Mouse (Mus musculus) kidney, embryonic 16.5 days (tissue): Measurements from ENCODE around the gene Rnf167. TPM values are rescaled to one million over a fixed set of nuclear protein-coding genes. Genes with fewer than 3 reads are reported as not detected.

Experiments
- ATAC-seq: fragments of 200-750 bp; cut with Nextera tagmentation; 2 replicates; pipeline ENCODE4 v1.8.0; 2017; ENCODE audit warnings: moderate TSS enrichment; ENCODE audit not compliant: low FRiP score, low TSS enrichment
- H3K27ac ChIP-seq: fragments of 300-500 bp; sonication (generic); 2 replicates; pipeline ENCODE4 v1.5.1; 2014; ENCODE audit warnings: low read length
- H3K27me3 ChIP-seq: fragments of 300-500 bp; sonication (generic); 2 replicates; pipeline ENCODE4 v1.6.1; 2014; ENCODE audit warnings: low read length, control low read depth, mixed read lengths; ENCODE audit not compliant: insufficient read depth
- H3K36me3 ChIP-seq: fragments of 300-500 bp; sonication (generic); 2 replicates; pipeline ENCODE4 v1.6.1; 2014; ENCODE audit warnings: low read length, control low read depth, mixed read lengths; ENCODE audit not compliant: insufficient read depth
- H3K4me1 ChIP-seq: fragments of 300-500 bp; sonication (generic); 2 replicates; pipeline ENCODE4 v1.6.1; 2014; ENCODE audit warnings: low read length, control low read depth, mixed read lengths; ENCODE audit not compliant: insufficient read depth
- H3K4me2 ChIP-seq: fragments of 300-500 bp; sonication (generic); replicated peaks from 2 replicates; pipeline ENCODE4 v1.6.1; 2014; ENCODE audit warnings: low read depth, low read length
- H3K4me3 ChIP-seq: fragments of 300-500 bp; sonication (generic); 2 replicates; pipeline ENCODE4 v1.5.1; 2014; ENCODE audit warnings: mild to moderate bottlenecking, low read length
- H3K9ac ChIP-seq: fragments of 300-500 bp; sonication (generic); replicated peaks from 2 replicates; pipeline ENCODE4 v1.6.1; 2014; ENCODE audit warnings: low read length
- H3K9me3 ChIP-seq: fragments of 300-500 bp; sonication (generic); 2 replicates; pipeline ENCODE4 v1.6.1; 2016; ENCODE audit warnings: low read length, control low read depth
- WGBS: fragments of 180-500 bp; shearing (Covaris S2); extraction: QIAGEN DNeasy Blood & Tissue Kit; methylation state at CpG from one replicate; pipeline ENCODE4 v1.1.7; 2014; 5-methylcytosine and 5-hydroxymethylcytosine counted together
- polyA plus RNA-seq: library from polyadenylated mRNA; unstranded; fragments of >200 nt; fragmentation: Nextera tagmentation; extraction: Ambion mirVana; gene quantifications from 2 replicates; pipeline ENCODE4 v1.2.1, GENCODE M21; 2015

Rnf167 gene
- polyA plus RNA-seq, 1 experiment from 2014 or later = 130 TPM

DNA sequence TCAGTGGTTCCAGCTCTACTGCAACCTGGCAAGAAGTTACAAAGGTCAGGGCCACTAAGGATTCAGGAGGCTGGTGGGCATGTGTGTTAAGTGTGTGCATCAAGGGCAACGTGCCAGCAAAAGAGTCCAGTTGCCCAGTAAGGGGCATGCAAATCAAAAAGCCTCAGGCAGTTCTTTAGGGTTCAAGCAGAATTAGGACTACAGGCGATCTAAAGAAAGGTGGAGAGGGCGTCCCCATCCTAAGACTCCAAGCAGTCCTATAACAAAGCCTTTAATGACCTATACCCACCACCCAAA is 828 bp upstream of the Rnf167 start:
- no peaks in the 10 kb centered on the region for H3K9me3 ChIP-seq
- 19% methylated on average over 3 of the region's 3 CpGs for WGBS
- H3K4me2 ChIP-seq = peak overlapping the region; percentile 92
- peak overlapping the region; percentile 96 for H3K27ac ChIP-seq
- ATAC-seq = no peak; the same call in 1 of the 2 replicates
- peaks cover 44% of the 10 kb centered on the region for H3K36me3 ChIP-seq
- H3K4me3 ChIP-seq = peak overlapping the region; percentile 68
- peak overlapping the region; percentile 97 for H3K9ac ChIP-seq
- peaks cover 44% of the 10 kb centered on the region for H3K4me1 ChIP-seq
- H3K27me3 ChIP-seq = no peaks in the 10 kb centered on the region

DNA sequence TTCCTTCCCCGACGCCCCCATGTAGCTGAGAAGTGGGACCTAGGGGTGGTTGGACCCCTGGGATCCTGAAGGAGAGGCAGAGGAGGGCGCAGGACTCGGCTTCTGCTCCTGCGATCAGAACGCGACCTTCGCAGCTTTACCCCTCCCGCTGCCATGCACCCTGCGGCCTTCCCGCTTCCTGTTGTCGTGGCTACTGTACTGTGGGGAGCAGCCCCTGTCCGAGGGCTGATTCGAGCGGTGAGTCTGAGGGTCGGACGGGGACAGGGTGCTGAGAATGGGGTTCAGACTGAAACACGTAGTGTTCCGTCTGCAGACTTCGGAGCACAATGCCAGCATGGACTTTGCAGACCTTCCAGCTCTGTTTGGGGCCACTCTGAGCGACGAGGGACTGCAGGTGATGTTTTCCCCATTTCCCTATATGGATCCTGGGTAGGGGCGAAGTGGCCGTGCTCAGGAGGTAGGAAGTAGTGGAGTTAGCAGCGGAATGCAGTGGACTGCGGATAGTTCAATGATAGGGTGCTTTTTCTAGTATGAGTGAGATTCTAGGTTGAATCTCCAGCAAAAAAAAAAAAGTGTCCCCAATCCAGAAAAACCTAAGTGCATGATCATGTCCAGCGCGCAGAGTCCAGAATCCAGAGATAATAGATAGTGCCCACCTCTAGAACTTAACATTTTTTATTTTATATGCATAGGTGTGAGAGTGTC is 833 bp downstream of the Rnf167 start:
- H3K27ac ChIP-seq = peak overlapping the region; percentile 99
- H3K9me3 ChIP-seq = no peaks in the 10 kb centered on the region
- peak overlapping the region; percentile 68 for H3K4me3 ChIP-seq
- peak overlapping the region; percentile 97 for H3K4me2 ChIP-seq
- 2% methylated on average over 28 of the region's 28 CpGs for WGBS
- peak; percentile 12 for ATAC-seq
- peaks cover 61% of the 10 kb centered on the region for H3K4me1 ChIP-seq
- H3K27me3 ChIP-seq = no peaks in the 10 kb centered on the region
- H3K9ac ChIP-seq = peak overlapping the region; percentile 76
- H3K36me3 ChIP-seq = peaks cover 60% of the 10 kb centered on the region

DNA sequence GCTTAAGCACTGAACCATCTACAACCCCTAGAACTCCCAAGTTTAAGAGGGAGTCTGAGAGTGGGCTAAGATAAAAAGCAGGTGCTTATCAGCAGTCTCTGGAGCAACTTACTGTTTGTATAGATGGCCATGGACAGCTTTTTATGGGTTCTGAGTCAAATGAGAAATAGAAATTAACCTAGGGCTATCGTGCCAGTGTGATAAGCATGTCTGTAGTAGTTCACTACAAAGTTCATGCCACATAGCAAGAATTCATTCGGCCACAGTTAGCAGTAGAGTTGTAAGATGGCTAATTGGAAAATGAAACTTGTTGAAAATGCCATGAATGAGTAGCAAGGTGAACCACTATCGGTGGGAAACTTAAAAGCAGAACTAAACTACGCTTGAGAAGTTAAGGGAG is 1.5 kb downstream of the Rnf167 start:
- peaks cover 57% of the 10 kb centered on the region for H3K36me3 ChIP-seq
- peak overlapping the region; percentile 99; the same call in 1 of the 2 replicates for H3K27ac ChIP-seq
- H3K27me3 ChIP-seq = no peaks in the 10 kb centered on the region
- H3K4me2 ChIP-seq = peak overlapping the region; percentile 97
- 78% methylated on average over 4 of the region's 4 CpGs for WGBS
- no peaks in the 10 kb centered on the region for H3K9me3 ChIP-seq
- H3K4me1 ChIP-seq = peaks cover 63% of the 10 kb centered on the region
- ATAC-seq = no peak
- peak overlapping the region; percentile 76 for H3K9ac ChIP-seq
- H3K4me3 ChIP-seq = peak overlapping the region; percentile 68

- WGBS = 71% methylated on average over 8 of the region's 8 CpGs
- Histone ChIP-seq H3K36me3 (peaks cover 52% of the 10 kb centered on the region), H3K4me3 (peak overlapping the region; percentile 68; the same call in 1 of the 2 replicates), H3K27me3 (no peaks in the 10 kb centered on the region), H3K9me3 (no peaks in the 10 kb centered on the region), H3K4me2 (0 out of 2 replicates have a peak overlapping the region, but pooled peaks have one; percentile 97), H3K27ac (no peak overlapping the region), H3K4me1 (peaks cover 63% of the 10 kb centered on the region), H3K9ac (0 out of 2 replicates have a peak overlapping the region, but pooled peaks have one; percentile 36)
- ATAC-seq = no peak
These were observed 2.2 kb downstream of the Rnf167 start for GRCm38 (mm10) chr11:70649185-70649734.

DNA sequence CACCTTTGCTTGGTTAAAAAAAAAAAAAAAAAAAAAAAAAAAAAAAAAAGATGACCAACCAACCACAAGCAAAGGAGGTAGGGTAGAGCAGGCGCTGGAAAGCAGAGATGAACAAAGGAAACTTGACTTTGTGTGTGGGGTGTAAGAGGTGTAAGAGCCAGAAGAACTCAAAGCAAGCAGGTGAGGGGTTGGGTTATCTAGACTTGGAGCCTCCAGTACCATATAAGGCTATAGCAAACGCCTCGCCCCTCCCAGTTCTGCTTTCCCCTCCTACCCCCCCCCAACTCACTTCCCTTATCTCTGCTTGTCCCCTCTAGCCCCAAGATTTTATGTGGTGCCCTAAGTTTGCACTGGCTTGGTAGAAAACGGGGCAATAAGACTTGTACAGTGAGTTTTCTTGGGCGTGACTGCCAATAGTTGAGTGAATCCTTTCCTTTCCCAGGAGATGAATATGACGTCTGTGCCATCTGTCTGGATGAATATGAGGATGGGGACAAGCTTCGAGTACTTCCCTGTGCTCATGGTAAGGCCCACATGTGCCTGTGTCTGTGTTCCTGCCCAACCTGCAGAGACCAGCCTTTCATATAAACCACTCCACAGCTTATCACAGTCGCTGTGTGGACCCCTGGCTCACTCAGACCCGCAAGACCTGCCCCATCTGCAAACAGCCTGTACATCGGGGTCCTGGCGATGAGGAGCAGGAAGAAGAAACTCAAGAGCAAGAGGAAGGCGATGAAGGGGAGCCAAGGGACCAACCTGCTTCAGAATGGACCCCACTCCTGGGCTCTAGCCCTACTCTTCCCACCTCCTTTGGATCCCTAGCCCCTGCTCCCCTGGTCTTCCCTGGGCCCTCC is 3.5 kb downstream of the Rnf167 start:
- Histone ChIP-seq H3K27me3 (no peaks in the 10 kb centered on the region), H3K4me3 (no peak overlapping the region), H3K4me2 (peak overlapping the region; percentile 98; the same call in 1 of the 2 replicates), H3K9ac (0 out of 2 replicates have a peak overlapping the region, but pooled peaks have one; percentile 19), H3K9me3 (no peaks in the 10 kb centered on the region), H3K36me3 (peaks cover 41% of the 10 kb centered on the region), H3K27ac (no peak overlapping the region; the same call in 1 of the 2 replicates), H3K4me1 (peaks cover 58% of the 10 kb centered on the region)
- no peak for ATAC-seq
- WGBS = 82% methylated on average over 12 of the region's 12 CpGs

DNA sequence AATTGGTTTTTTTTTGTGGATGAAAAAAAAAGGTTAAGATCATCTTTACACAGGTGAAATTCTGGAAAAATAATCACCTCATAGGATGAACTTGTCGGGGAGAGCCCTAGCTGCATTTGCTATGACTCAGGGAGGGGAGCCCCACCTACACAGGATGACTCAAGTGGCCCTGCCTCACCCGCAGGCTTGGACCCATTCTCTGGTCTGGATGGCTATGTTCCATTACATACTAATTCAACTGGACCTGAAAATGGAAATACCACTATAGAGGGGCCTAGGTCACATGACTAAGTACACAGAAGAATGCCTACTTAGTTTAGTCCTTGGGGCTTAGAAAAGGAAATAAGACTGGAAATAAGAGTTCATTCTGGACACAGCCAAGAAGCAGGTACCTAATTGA is 4.4 kb downstream of the Rnf167 start:
- Histone ChIP-seq H3K4me1 (peaks cover 59% of the 10 kb centered on the region), H3K9me3 (no peaks in the 10 kb centered on the region), H3K4me2 (peak overlapping the region; percentile 98; the same call in 1 of the 2 replicates), H3K27ac (no peak overlapping the region; the same call in 1 of the 2 replicates), H3K9ac (no peak overlapping the region; the same call in 1 of the 2 replicates), H3K36me3 (peaks cover 41% of the 10 kb centered on the region), H3K4me3 (peak overlapping the region; percentile 100; the same call in 1 of the 2 replicates), H3K27me3 (no peaks in the 10 kb centered on the region)
- ATAC-seq = no peak
- 68% methylated on average over 2 of the region's 2 CpGs for WGBS

GRCm38 (mm10) chr11:70652029-70652883 is 5.2 kb downstream of the Rnf167 start:
- Histone ChIP-seq H3K4me2 (peak overlapping the region; percentile 98), H3K9ac (peak overlapping the region; percentile 99), H3K4me1 (peaks cover 67% of the 10 kb centered on the region), H3K27ac (peak overlapping the region; percentile 99), H3K36me3 (peaks cover 41% of the 10 kb centered on the region), H3K4me3 (peak overlapping the region; percentile 100), H3K27me3 (no peaks in the 10 kb centered on the region), H3K9me3 (no peaks in the 10 kb centered on the region)
- WGBS = 39% methylated on average over 12 of the region's 12 CpGs
- ATAC-seq = no peak

GRCm38 (mm10) chr11:70652884-70653344 is 5.9 kb downstream of the Rnf167 start:
- Histone ChIP-seq H3K4me3 (peak overlapping the region; percentile 100), H3K36me3 (peaks cover 41% of the 10 kb centered on the region), H3K4me2 (peak overlapping the region; percentile 98), H3K27ac (peak overlapping the region; percentile 99), H3K27me3 (no peaks in the 10 kb centered on the region), H3K4me1 (peaks cover 73% of the 10 kb centered on the region), H3K9me3 (no peaks in the 10 kb centered on the region), H3K9ac (peak overlapping the region; percentile 99)
- ATAC-seq = no peak
- 35% methylated on average over 6 of the region's 6 CpGs for WGBS
